Mouse (Mus musculus) ovary, postnatal 36 days (tissue): ENCODE results near the gene Cep131.

Experiments used
- DNase-seq: peaks from one replicate; pipeline ENCODE4 v3.0.0; 2022; ENCODE audit warnings: low spot score, mixed read lengths

Gene Cep131

DNA sequence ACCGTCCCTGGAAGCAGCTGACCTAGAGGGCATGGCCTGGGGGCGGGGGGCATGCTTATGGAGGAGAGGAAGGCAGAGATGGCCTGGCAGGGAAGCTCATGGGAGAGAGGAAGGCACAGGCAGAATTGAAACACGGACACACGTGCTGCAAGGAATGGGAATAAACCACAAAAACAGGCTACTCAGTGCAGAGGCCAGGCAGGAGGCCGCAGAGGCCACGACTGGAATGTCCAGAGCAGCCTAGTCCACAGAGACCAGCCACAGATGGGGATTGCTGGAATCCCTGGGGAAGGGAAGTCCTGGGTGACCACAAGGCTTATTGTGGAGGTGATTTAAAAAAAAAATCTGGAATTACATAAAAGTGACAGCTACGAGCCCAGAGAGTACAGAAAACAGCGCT is 37.6 kb downstream of the Cep131 start:
- DNase-seq = no peak

DNA sequence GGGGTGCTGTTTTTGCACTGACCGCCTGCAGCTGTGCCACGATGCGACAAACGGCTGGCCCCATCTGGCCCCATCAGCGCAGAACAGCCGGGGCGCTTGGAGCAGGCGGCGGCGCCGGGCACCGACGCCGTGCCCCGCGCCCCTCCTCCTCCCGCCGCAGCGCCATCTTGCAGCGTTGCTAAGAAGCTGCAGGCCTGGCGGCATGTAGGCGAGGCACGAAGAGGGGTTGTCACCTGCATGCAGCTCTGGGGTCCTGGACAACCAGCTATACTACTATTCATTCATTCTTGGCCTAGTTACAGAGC is 38.4 kb downstream of the Cep131 start:
- DNase-seq = no peak

DNA sequence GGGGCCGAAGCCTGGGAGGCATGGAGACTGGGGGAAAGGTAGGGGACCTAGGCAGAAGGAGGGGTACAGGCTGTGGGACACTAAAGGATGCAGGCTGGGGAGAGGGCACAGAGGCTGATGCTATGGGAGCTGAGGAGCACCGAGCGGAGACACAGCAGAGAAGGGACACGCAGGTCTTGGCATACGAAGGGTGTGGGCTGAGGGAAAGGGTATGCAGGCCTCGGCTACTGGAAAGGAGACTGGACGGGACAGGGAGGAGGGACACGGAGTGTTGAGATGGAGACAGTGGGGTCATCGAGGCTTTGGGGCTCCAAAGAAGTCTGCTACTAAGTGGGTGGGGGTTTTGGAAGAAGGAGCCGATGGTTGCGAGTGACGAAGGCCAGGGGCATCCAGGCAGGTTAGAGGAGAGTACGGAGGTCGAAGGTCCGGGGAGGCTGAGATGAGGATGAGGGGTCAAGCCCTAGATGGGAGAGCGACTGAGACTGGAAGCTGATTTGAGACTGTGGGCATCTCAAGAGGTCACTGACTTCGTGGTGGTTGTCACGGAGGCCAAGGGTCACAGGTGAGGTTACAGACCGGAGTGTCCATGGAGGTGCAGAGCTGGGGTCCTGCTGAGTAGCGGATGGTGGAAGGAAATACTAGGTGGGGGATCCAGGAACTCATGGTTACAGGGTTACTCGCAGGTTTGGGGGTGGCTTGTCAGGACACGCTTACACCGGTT is 38.9 kb downstream of the Cep131 start:
- no peak for DNase-seq

DNA sequence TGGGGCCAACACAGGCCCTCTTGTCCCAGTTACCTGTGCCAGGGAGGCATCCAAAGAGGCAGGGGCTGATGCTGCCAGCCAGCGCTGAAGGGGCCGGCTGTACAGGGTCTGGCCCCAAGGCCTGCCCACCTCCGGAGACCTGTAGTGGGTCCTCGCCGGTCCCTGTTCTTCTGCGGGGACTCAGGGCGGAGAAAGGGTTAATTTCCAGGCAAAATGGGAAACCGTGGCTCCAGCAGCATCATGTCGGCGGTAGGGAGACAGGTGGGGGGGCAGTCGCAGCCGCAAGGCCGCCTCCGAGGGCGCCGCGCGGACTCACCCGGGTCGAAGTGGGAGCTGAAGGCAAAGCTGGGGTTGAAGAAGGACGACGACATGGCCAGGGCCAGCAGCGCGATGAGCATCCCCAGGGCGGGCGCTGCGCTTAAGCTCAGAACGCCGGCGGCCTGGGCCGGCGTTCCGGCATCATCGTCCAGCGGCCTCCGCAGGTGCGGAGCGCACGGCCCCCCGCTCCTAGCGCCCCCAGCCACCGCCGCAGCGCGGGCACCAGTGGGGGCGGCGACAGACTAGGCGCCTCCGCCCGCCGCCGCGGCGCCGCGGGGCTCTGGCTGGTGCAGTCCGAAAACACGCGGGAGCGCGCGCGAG is 40.0 kb downstream of the Cep131 start, which contains the start of gene Aatk:
Gene Aatk (minus strand): TSS at position 615 of the 639 bp plus-strand sequence.
- no peak for DNase-seq

DNA sequence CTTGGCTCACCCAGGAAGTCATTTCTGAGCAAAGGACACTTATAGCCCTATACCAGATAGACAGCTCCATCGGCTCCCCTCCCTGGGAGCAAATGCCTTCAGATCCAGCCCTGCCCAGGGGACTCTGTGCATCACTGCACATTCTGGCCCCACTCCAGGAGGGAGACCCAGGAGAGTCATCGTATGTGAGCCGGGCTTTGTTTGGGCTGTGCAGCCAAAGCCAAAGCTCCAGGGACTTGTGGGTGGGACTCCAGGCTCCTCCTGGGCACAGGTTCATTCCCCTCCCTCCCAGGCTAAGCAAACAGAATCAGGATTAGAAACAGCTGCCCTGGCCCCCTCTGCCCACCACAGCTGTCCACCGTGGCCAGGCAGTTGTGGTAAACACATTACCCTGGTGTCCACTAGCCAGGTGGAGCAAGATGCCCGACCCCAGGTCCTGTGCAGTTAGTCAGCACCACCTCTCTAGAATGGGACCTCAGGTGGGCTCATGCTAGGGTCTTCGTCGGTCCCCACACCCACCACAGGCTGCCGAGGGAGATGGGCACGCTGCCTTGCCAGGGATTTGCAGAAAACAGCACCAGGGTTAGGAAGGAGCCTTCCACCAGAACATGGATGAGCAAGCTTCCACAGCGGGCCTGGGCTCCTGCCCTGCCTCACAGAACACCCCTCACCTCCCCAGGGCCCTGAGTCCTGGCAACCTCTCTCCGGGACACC is 40.6 kb downstream of the Cep131 start:
- no peak for DNase-seq

DNA sequence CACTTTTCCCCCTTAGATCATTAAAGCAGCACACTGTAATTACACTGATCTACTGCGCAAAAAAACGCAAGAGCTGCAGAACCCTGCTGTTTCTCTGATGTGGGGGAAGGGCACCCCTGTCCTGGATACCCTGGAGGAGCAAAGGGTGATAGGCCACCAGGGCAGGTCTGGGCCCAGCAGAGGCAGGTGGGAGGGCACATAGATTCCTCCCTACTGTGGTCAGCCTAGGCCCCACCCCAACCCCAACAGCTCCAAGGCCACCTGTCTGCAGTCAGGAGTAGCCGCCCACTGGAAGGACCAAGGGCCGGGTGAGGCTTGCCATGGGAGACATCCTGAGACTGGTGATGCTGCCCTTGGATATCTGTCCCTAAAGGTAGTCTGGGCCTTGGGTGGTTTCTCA is 41.3 kb downstream of the Cep131 start:
- DNase-seq = no peak

DNA sequence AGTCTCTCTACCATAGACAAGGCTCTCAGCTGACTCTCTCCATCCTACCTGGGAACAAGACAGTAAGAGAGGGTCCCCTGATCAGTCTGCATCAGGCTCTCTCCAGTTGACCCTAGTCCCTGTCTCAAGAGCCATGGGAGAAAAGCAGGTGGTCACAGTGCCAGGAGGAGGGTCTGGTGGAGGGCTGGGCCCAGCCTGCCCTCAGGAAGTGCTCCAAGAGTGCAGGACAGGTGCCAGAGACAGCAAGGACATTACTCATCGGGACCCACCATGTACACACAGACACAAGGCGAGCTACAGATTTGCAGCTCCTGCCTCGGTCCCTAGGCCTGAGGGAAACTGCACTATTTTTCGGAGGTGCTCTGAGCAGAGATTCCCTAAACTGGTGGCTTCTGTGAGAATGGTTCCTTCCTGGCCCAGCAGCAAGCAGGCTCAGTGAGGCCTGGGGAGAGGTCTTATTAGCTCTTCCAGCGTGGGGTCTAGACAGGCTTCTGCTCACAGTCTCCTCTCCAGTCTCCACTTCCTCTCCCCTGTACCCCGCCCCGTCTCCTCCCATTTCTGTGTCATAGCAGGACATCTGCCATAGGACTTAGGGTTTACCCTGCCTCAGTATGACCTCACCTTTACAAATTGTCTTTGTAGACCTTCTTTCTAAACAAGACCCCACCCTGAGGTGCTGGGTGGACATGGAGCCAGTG is 44.3 kb downstream of the Cep131 start:
- DNase-seq = no peak

DNA sequence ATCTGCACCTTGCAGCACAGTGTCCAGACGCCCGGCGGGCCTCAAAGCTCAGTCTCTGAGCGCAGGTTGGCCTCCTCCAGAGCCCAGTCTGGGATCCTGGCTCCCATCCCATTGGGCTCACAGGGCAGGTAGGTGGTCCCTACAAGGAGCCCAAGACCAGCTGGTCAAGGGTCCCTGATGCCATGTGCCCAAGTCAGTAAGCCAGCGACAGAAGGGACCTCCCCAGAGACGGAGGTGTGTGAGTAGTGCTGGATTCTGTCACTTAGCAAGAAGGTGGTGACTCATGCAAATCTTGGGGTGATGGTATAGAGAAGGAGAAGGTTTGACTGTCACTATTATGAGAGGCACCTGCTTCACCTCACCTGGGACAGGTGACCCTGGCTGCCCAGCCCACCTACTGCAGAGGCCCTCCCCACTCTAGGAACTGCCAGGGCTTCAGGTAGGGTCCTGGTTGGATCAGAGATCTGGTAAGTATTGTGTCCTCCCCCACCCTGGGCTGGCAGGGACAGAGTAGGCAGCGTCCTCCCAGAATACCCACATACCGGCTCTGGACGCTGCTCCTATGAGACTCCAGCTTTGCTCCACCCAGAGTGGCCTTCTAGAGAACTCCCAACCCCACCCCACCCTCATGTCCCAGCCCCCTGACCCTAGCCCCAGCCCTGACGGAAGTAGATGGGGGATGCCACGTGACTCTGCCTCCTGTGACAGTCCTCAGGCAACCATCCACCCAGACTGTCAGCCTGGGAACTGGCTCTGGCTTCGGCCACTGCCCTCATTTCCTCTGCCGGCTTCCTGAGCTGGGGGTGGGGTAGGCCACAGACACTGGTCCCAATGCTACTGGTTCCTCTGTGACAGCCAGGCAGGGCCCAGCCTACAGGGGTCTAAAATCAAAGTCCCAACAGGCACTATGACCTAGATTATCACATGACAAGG is 45.2 kb downstream of the Cep131 start:
- no peak for DNase-seq

DNA sequence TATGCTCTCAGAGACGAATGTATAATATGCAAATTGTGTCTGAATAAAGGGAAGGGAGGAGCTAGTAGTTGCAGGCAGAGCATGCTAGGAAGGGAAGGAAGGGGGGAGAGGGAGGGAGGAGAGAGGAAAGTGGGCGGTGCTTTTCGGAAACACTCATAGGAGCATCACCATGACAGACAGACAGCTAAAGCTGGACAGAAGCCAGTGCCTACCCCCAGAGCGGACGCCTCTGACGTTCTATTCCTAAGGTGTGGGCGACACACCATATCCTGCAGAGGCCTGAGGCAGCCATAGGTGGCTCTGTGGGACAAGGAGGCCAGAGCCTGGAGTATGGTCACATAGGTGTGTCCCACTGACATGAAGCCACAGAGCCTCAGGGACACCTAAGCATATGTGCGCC is 46.2 kb downstream of the Cep131 start:
- no peak for DNase-seq

DNA sequence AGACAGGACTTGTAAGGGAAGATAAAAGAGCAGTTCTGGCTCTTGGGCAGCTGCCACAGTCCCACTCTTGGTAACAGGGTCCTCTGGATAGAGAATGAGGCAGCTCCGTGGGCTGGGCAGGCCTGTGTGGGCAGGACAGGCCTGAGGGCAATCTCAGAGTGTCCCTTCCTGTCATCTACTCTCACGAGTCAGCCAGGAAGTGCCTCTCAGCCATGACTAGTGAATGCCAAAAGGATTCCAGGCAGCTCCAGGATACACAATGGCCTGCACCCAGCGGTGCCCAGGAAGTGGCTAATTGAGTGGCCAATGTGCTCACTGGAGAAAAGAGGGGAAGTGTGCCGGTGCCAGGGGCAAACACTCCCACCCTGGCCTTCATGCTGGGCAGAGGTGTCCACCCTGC is 47.0 kb downstream of the Cep131 start:
- no peak for DNase-seq

DNA sequence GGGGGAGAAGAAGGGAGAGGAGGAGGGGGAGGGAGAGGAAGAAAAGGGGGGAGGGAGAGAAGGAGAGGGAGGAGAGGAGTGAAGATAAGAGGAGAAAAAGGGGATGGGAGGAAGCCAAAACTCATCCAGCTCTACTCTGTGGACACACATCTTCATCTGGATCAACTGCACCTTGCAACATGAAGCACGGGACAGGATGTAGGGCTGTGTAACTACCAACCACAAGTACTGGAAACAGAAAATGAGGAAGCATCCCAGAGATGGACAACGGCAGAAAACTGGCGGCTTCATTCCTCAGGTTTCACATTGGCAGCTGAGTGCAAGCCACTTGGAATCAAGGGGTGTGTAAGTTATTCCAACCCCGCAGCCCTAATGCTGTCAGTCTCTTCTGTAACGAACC is 51.9 kb downstream of the Cep131 start:
- no peak for DNase-seq

DNA sequence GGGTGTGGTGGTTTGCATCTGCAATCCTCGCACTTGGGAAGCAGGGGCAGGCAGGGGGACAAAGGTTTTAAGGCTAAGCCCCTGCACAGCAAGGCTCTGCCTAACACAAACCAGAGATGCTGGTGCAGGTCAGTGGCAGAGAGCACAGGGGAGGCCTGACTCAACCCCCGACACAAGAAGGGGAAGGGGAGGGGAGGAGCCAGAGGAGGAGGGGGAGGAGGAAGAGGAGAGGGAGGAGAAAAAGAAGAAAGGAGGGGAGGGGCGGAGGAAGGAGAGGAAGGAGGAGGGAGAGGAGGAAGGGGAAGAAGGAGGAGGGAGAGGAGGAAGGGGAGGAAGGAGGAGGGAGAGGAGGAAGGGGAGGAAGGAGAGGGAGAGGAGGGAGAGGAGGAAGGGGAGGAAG is 52.3 kb downstream of the Cep131 start:
- no peak for DNase-seq

DNA sequence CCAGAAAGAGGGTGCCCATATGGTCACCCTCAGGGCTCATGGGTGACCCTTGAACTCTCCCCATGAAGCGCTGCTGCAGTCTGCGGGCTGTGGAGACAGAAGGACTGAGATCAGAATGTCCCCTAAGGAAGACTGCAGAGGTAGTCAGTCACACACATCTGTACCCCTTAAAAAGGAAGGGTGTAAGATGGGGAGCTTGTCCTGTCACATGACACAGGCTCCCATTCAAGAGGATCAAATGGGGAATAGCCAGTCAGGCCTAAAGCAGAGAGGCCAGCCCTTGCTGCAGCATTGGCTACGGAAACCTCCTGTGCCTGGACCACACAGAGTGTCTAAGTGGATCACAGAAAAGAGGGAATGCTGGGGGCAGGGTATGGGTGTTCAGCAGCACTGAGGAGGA is 53.2 kb downstream of the Cep131 start:
- DNase-seq = no peak

DNA sequence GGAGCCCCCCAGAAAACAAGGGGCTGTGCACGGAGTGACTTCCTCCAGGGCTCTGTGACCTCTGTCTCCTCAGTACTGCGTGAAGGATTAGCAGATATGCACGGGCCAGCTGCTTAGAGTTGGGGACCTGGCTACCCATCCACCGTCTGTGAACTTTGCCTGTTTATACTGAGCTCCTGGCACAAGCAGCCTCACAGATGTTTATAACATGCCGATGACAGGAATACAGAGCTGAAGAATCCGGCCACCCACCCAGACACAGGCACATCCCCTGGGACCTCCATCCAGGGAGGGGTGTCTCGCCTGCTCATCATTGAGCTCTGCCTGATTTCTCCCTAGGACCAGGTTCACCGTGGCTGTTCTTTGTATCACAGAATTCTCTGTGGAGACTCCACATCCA is 54.6 kb downstream of the Cep131 start:
- DNase-seq = no peak

DNA sequence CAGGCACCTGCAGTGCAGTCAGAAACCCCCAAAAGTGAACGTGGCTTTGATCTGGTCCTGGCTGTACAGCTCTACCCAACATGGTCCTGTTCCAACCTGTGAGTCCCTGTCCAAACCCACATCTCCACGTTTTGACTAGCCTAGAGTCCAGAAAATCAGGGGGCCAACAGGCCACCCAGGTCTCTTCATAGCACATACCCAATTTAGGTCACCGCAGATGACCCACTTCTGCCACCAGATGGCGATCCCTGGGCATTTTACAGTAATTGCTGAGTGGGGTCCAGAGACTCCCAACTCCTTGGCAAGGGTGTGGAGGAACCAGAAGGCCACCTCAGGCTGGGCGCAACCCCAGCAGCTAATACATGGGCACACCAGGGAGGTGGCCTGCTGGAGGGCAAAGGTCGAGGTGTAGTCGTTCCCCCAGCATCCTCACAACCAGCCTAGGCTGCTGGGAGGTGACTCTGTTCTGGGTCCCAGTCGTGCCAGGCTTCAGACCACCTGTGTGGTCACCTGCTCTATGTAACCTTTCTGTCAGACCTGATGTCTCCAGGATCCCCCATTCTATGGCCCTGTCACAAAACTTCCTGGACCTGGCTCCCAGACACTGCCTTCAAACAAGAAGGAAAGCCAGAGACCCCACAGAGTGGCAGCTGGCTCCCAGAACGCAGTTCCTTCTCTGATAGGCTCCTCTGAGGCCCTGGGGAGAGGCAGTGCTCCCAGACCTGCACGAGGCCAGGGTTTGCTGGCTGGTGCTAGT is 56.3 kb downstream of the Cep131 start:
- DNase-seq = no peak

DNA sequence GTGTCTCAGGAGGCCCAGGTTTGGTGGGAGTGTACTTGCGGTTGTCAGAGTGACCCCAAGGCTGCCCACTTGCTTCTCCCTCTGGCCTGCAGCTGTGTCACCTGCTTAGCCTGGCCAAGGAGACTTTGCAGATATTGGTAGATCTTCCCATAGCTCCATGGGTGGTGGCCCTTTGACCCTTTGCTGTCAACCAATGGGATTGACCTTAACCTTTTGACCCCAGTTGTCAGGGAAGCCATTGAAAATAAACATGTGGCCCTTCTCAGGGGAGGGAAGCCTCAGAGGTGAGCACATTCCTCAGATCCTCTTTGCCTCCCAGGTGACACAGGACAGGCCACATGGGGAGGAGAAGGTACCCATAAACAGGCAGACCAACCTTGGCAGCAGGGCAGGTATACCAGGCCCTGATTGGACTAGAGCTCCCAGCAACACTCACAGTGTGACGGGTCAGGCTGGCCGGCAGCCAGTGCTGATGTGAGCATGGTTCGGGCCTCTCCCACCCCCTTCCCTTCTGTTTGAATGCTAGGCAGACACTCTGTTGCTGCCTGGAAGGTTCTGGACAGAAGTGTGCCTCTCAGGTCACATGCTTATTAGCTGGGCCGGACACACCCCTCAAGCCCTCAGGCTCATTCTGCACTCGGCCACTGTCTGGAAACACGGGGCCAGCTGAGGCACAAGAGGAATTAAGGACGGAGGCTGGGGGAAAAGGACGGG is 57.0 kb downstream of the Cep131 start:
- DNase-seq = no peak

DNA sequence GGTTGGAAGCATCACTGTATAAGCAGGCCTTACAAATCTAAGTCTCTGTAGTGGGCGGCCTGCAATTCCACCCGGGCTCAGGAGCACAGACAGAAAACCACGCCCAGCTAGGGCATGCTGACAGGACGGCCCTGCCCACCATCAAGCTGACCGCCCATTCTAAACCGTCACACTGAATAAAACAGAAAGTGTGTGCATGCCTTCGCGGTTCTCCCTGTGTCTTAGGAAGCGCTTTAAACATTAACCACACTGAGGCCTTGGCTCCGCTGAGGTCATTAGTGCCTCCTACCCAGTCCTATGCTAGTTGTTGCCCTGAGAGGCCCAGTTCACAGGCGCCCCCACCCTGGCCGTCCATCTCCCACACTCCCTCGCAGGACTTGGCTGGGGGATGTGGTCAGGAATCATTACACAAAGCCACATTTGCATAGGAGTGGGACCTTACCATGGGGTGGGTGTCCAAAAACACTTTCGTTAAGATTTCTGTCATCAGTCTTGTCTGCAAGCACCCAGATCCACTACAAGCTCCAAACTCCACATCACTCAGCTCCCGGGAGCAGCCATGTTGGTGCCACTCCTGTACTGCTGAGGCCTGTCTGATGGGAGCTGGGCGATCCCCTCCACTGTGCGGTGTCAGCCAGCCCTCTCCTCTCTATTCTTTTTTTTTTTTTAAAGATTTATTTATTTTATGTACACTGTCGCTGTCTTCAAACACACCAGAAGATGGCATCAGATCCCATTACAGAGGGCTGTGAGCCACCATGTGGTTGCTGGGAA is 58.1 kb downstream of the Cep131 start:
- no peak for DNase-seq

DNA sequence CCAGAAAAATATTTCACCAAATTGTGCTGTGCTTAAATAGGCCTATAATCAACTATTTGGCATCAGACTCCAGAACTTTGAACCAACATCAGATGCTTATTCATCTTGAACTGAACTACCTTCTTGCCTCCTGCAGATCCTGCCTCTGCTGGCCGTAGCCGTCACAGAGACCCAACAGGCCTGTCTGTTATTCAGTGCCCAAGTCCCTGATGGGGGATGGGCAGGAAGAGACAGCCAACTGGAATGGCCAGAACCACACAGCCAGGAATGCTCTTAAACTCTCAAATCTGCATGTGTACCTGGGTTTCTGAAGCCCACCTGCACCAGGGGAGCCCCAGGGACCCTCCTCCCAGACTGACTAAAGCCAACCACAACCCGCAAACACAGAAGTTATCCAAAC is 59.7 kb downstream of the Cep131 start:
- DNase-seq = no peak

DNA sequence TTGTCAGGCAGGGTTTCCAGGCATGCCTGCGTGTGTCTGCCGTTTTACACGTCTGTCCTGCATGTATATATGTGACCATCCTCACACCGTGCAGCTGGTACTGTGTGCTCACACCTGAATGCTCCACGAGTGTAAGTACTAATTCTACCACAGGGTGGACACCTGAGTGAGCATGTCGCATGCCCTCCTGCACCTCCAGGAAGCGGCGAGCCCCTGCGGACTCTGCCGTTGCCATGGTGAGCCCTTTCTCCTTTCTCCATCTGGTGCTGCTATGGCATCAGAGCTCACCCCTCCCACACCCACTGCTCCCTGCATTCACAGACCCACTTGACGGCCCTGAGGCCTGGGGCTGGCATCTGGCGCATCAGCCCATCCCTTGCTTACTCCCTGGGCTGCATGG is 63.8 kb downstream of the Cep131 start:
- no peak for DNase-seq

DNA sequence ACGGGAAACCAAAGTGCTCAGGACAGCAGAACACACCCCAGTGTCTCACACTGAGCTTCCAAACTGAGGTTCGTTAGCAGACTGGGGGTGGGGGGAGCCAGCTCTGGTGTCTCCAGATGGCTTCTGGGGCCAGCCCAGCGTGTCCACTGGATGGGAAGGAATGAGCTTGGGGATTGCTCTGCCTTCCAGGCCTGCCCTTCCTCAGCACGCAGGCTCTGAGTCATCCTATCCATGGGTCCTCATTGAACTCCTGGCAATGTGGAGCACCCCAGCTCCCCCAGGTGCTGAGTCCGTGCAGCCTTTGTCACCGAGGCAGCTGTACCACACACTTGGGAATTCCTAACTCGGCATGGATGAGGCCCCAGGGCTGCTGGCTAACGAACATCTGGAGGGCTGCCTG is 64.4 kb downstream of the Cep131 start:
- DNase-seq = no peak
